Comparison of ENCODE assay signal across 14 mouse cellular contexts in the genomic region with DNA sequence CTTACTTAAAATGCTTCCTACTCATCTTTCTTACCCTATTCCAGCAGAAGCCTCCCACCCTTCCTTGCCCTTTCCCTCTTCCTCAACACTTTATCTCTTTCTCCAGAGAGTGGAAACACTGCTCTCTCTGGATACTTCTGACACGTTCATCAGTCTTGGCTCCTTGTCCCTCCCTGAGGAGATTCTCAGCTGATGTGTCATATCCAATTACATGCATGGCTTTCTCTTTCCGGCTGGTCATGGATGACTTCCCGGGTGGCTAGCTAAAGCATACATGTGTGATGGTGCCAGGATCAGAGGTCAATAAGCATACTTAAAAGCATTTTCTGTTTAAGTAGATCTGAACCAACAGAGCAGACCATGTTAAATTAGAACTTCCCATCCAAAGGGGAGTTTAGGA.
DNase-seq lines count a peak whose midpoint lies in the region; ATAC-seq and TF ChIP-seq lines count a peak whose summit lies in the region.
"Had no signal": no experiment of that assay in that cellular context is flagged by ENCODE, and none has a peak within 500 bp of the region (broad histone marks: within the 10 kb centered on the region; RNA-seq: fewer than 3 reads in every experiment).

No protein-coding gene starts in this region.

- intact Hi-C loops in heart, postnatal 14 days (cut with DNase I): no loop called here

- no peak for TF ChIP-seq CTCF in kidney, postnatal 0 days (IDR thresholded peaks at IDR 0.05; ENCODE audit: low read depth)

- H3K27ac ChIP-seq in kidney, postnatal 0 days: no peak overlapping the region
- H3K27ac ChIP-seq in liver, embryonic 12.5 days: no peak overlapping the region
- H3K27ac ChIP-seq: embryonic facial prominence, embryonic 12.5 days; forebrain, embryonic 10.5 days; limb, embryonic 13.5 days; macrophage had no signal

- peak; percentile 33 for DNase-seq in kidney, postnatal 0 days (ENCODE audit: low spot score)
- no peak for DNase-seq in kidney, postnatal 36 days
- DNase-seq in brain, adult 2 months (ENCODE audit: low read depth, low spot score): peak; percentile 88
- DNase-seq in cerebellum, adult 18-20 months: peak; percentile 63 to 71
- peak; percentile 2 for DNase-seq in embryo, embryonic 11 days
- no peak for DNase-seq in heart, postnatal 14 days
- DNase-seq: liver, postnatal 0 days; right cerebral cortex, postnatal 4 days; thymus, adult 18-20 months had no signal

- peak; percentile 61; the same call in 1 of the 2 replicates for ATAC-seq in kidney, postnatal 0 days (replicated peaks; ENCODE audit: low FRiP score, low read depth)
- ATAC-seq in liver, embryonic 12.5 days: no peak
- ATAC-seq: liver, postnatal 0 days had no signal

- H3K4me2 ChIP-seq in kidney, postnatal 0 days (ENCODE audit: low read length): no peak overlapping the region
- no peak overlapping the region for H3K4me2 ChIP-seq in liver, embryonic 12.5 days
- H3K4me2 ChIP-seq: embryonic facial prominence, embryonic 12.5 days; limb, embryonic 13.5 days had no signal

- no peaks in the 10 kb centered on the region for H3K4me1 ChIP-seq in kidney, postnatal 0 days (replicated peaks; ENCODE audit: insufficient read depth, low read length)
- H3K4me1 ChIP-seq in liver, embryonic 12.5 days: no peaks in the 10 kb centered on the region
- H3K4me1 ChIP-seq: embryonic facial prominence, embryonic 12.5 days; forebrain, embryonic 10.5 days; limb, embryonic 13.5 days had no signal

- no peaks in the 10 kb centered on the region for H3K36me3 ChIP-seq in kidney, postnatal 0 days (ENCODE audit: insufficient read depth, low read length)
- no peaks in the 10 kb centered on the region for H3K36me3 ChIP-seq in liver, embryonic 12.5 days
- H3K36me3 ChIP-seq: embryonic facial prominence, embryonic 12.5 days; forebrain, embryonic 10.5 days; limb, embryonic 13.5 days had no signal

- H3K4me3 ChIP-seq in kidney, postnatal 0 days (replicated peaks; ENCODE audit: low read depth, low read length): no peak overlapping the region
- no peak overlapping the region for H3K4me3 ChIP-seq in liver, embryonic 12.5 days
- H3K4me3 ChIP-seq: embryonic facial prominence, embryonic 12.5 days; forebrain, embryonic 10.5 days; limb, embryonic 13.5 days had no signal

- no peak overlapping the region for H3K9ac ChIP-seq in kidney, postnatal 0 days (ENCODE audit: low read depth, low read length)
- no peak overlapping the region for H3K9ac ChIP-seq in liver, embryonic 12.5 days
- H3K9ac ChIP-seq: embryonic facial prominence, embryonic 12.5 days; limb, embryonic 13.5 days; liver, postnatal 0 days had no signal

- no peaks in the 10 kb centered on the region for H3K9me3 ChIP-seq in kidney, postnatal 0 days (replicated peaks; ENCODE audit: low read length)
- no peaks in the 10 kb centered on the region for H3K9me3 ChIP-seq in liver, embryonic 12.5 days (replicated peaks)
- H3K9me3 ChIP-seq: embryonic facial prominence, embryonic 12.5 days; forebrain, embryonic 10.5 days; limb, embryonic 13.5 days had no signal

- H3K27me3 ChIP-seq in kidney, postnatal 0 days (ENCODE audit: insufficient read depth, low read length): no peaks in the 10 kb centered on the region
- H3K27me3 ChIP-seq in liver, embryonic 12.5 days (replicated peaks): no peaks in the 10 kb centered on the region
- H3K27me3 ChIP-seq: embryonic facial prominence, embryonic 12.5 days; limb, embryonic 13.5 days had no signal

- 21% methylated on average over 3 of the region's 3 CpGs for WGBS in kidney, postnatal 0 days
- WGBS in liver, embryonic 12.5 days (ENCODE audit: insufficient replicate concordance): 52% methylated on average over 3 of the region's 3 CpGs

Comparison
In these comparisons a context has a peak if more than half of its experiments do, and no peak if none do; other contexts are left out.
1. DNase-seq: peak in kidney, postnatal 0 days (single experiment), brain, adult 2 months (single experiment), cerebellum, adult 18-20 months (2 of 2) and embryo, embryonic 11 days (single experiment); none in kidney, postnatal 36 days (0 of 2) and heart, postnatal 14 days (0 of 2).